Mouse (Mus musculus) kidney, adult 8-10 months (tissue): ENCODE measurements around the gene Mmp24.
"Not testable (repeated sequence)": the region's sequence is repeated elsewhere in the genome, so short reads cannot be mapped to it uniquely, and the experiment has no call there.

Experiments used
- DNase-seq, 2 experiments: peaks; one replicate each; pipeline ENCODE4 v3.0.0; 2022

Mmp24 gene

DNA sequence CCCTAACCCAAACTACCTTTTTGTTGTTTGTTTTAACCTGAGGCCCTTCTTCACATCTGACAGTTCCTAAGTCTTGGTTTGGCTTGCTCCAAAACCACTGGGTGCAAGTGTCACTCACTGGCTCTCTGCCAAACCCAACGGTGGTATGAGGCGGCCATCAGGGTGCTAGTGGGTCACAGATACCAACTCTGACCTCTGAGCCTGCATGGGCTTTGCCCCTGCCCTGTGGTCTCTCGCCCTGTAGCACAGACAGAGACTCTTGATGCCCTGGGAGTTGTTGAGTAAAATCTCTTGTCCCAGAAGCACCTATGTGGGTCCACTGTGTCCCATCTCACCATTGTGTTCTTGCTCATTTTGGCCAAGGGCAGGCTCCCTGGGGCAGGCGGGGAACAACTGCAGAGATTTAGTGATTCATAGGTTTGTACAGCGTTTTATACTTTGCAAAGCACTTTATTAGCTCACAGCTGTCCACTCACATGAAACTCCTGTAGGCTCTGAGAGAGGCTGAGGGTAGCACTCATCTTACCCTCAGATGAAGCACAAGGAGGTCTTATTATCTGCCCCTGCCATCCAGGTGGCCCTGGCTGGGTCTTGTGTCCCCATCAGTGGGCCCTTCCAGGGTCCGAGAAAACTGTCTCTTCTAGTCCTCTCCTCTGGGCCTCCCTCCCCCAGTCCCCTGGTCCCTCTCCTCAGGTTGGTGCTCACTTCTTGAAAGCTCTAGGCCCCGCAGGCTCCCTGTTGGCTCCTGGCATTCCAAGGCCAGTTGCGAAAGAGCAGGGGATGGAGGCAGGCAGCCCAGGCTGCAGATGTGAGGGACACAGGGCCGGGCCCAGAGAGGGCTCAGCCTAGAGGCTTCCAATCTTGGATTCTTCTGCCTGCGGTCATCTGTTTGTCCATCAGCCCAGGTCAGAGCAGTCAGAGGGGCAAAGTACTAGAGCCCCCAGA is 42.4 kb downstream of the Mmp24 start:
- no peak for DNase-seq

DNA sequence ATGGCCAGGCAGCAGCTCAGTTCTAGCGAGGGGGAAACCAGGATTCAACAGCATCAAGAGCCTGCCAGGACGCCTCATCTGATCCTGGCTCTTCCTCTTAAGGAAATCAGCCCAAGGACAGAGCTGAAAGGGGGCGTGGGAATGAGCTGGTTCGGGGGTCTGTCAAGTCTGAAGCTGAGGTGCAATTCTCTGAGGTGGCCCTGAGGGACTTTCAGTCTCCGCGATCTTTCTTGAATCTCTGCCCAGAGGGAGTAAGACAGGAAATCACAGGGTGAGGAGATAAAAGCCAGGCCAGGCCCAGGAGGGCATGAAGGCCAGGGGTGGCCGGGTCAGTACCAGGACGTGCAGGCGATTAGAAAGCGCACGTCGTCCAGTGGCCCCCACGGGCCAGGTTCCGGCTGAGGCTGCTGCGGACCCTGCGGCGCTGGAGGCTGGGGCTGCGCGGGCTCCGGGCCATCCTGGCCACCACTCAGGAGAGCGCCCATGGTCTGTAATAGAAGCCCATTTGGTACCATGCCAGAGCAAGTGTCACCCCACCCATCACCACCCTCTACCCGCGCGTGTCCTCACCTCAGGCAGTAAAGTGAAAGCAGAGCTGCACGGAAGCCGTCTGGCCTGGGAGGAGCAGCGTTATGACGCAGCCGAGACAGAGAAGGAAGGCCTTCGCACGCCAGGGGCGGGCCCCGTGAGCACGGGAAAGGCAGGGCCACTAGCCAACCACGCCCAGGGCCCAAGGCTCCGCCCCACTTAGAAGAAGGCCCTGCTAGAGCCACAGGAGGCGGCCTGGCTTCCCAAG is 43.7 kb downstream of the Mmp24 start:
- peak; percentile 96 to 98 for DNase-seq

DNA sequence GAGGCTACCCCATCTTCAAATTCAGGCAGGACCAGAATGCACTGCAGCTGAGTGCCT is 44.1 kb downstream of the Mmp24 start, which contains the start of gene BC029722:
Gene BC029722 (minus strand): TSS at position 35 of the 57 bp plus-strand sequence.
- DNase-seq: no peak

DNA sequence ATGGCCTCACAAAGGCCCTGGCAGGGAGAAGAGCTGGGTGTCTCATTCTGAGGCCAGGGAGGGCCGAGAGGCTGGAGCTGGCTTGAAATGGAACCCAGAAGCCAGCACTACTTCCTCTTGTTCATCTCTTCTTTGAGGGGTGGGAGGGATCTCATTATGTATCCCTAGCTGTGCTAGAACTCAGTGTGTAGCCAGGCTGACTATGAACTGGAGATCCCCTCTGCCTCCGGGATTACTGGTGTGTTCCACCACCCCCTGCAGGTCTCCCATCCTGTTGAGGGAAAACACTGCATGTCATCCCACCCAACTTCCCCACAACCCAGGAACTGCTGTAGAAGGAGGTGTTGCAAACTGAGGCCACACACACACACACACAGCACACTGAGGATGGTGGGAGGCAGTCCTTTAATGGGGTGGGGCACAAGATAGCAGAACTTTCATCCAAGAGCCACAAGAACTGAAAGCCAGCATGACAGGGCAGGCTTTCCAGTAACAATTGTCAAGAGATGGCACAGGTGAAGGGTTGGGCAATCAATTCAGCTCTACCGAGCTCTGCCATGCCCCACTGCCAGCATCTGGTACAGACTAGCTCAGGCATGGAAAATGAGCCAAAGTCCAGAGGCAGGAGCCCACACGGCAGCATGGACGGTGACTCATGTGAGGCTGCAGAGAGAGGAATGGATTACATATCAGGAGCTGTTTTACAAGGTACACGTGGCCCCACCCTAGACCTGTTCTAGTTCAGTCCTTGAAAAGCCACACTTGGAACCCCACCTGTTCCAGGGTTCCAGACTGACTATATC is 44.5 kb downstream of the Mmp24 start:
- DNase-seq: peak; percentile 78 to 83

DNA sequence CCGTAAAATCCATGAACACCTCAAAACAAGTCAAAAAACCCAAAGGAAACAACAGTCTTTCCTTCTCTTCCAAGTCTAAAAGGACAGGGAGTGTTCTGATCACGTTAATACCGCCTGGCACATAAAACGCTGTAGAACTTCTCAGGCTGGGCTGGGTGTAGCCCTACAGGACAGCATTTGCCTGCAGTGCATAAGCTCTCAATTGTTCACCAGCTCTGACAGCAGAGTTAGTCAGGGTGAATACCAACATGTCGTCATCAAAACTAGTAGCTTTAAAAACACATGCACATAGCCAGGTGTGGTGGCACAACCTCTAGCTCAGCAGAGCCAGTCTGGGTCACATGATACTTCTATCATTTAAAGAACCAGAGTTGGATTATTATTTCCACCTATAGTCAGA is 45.6 kb downstream of the Mmp24 start:
- DNase-seq: no peak

DNA sequence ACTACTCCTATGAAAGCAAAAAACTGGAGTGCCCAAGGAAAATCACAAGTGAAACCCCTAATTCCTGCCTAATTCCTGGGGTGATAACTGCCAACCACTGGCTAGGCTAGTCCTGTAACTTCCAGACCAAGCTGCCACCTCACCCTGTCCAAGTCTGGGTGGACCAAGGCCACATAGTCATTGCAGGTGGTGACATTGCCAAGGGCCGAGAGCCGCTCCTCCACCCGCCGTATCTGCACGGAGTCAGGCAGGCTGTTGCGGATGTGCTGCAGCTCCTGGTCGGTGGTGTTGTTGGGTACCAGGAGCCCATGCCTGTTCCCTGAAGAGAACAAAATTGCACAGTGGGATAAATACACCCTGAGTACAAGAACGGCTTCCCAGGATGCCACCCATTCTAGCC is 48.6 kb downstream of the Mmp24 start:
- no peak for DNase-seq

DNA sequence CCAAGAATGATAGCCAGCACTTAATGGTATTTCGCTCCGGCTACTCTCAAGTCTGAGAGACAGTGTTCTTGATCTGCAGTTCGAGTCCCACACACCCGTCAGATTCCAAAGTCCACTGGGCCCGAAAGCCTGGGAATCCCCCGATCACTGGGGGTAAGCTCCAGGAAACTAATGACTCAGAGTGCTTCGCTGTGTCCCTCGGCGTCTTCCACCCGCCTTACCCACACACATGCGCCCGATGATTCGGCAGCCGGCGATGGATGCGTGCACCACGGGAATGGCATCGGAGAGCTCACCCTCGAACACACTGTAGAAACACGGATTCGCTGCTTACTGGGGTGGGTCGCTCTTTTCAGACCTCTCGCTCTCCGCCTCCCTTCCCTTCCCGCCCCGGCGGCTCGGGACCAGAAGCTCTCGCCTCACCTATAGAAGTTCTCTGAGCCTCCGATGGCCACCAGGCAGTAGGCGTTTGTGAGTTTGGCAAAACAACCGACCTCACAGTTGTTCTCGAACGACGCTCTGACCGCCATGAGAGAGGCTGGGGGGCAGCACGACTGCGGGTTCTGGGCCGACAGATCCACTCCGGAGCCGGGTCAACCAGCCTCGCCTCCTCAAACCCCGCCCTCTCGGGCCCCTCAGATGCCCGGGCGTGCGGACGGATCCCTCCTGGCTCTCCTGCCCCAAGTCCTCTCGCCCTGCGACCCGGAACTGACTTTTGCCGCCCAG is 50.9 kb downstream of the Mmp24 start:
- DNase-seq: peak in 1 of 2 experiments; percentile 39

DNA sequence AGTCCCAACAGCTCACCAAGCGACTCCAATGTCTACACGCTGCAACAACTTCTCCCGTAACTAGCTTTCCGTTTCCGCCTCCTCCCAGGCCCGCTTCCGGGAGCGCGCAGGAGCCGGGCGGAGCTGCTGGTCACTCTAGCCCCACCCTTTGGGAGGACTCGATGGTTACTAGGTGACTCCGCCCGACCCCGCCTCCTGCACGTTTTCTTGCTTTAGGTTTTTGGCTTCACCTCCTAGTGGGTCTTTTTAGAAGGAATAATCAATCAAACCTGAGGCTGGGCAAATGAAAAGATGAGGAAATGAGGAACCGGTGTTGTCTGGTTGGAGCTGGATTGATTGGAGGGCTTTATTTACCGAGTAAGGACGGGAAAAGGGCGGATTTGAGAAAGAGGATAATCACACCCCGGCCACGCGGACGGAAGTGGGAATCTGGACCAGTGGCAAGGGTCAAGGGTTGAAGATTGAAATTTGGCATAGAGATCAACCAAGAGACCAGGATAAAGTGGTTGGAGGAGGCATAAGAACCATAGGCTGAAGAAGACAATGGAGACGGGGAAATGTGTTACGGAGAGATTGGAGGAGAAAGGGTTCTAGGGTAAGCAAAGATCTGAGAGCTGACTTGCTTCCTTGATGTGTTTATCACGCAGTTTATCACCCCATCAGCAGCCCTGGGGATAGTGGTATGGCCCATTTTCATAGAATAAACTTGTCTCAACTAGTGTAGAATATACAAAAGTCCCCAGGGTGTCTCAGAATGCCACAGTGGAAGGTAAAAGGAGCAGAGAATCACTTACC is 51.7 kb downstream of the Mmp24 start, which contains the start of gene Eif6:
Gene Eif6 (minus strand): TSS at position 296 of the 795 bp plus-strand sequence.
- DNase-seq: peak; percentile 89

DNA sequence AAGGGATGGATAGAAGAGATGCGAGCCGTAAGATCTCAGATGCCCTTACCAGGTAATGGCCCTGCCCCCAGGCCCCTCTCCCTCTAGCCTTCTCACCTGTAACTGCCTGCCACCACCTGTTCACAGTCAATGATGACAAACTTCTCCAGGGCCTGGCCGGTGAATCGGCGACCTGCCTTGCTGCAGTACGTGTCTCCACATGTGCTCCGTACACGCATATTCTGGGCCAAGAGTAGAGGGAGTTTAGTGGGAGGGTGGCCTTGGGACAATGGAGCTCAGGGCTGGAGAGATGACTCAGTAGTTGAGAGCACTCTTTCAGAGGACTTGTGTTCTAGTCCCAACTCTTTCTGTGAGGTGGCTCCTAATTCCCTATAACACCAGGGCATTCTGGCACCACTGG is 55.7 kb downstream of the Mmp24 start:
- no peak for DNase-seq

DNA sequence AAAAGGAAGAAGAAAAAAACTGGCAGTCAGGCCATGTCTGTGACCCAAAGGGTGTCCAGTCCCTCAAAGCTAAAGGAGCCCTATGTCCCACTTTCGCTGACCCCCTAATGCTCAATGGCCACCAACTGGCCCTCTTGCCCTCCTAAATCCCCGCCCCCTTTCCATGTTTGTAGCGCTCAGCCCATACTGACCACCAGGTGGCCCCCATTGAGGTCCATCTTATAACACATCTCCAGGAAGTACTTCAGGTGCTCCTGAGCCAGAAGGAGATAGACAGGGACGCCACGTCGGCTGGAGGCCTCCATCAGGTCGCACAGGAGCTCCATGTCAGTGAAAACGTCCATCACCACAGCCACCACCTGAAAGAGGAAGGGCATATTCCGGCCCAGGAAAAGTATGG is 56.2 kb downstream of the Mmp24 start:
- DNase-seq: no peak

DNA sequence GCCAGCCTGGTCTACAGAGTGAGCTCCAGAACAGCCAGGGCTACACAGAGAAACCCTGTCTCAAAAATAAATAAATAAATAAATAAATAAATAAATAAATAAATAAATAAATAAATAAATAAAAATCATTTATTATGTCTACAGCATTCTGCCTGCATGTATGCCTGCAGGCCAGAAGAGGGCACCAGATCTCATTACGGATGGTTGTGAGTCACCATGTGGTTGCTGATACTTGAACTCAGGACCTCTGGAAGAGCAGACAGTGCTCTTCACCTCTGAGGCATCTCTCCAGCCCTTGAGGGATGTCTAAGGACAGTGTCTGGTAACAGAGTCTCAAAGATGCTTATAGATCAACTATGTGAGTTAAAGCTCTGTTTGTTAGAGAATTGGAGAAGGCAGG is 56.9 kb downstream of the Mmp24 start:
- not testable (repeated sequence) for DNase-seq

DNA sequence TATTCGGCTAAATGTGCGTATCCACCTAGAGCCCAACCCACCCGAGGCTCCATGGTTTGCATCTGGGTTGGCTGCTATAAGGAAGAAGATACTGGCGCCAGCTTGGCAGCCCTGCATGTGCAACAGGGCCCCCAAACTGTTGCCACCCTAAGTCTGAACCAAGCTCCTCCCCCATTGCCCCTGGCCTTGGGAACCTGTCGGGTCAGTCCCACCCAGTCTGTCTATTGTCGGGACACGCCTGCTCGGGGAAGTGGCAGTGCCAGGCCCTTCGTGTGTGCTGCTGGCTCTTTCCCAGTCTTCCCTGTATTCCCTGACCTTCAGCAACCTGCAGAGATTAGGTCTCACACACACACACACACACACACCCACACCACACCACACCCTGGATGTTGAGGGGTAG is 59.6 kb downstream of the Mmp24 start, which contains the start of gene Fam83c:
Gene Fam83c (minus strand): TSS at position 123 of the 400 bp plus-strand sequence.
- DNase-seq: no peak

DNA sequence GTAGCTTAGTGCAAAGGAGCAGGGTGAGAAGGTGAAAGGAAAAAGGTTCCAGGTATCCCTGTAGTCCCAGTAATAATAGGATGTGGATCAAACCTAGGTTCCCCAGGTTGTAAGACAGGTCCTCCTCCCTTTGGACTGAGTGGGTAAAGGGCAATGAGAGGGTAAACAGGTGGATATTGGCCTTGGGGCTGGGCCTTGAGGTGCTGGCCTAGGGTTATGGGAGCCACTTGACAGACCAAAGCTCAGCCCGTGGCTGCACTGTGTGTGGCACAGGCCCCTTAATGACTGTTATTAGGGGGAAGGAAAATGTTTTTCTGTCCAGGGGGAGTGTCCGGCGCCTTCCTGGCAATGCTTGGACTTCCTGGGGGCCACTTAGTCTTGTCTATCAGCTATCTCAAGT is 62.8 kb downstream of the Mmp24 start:
- no peak for DNase-seq

DNA sequence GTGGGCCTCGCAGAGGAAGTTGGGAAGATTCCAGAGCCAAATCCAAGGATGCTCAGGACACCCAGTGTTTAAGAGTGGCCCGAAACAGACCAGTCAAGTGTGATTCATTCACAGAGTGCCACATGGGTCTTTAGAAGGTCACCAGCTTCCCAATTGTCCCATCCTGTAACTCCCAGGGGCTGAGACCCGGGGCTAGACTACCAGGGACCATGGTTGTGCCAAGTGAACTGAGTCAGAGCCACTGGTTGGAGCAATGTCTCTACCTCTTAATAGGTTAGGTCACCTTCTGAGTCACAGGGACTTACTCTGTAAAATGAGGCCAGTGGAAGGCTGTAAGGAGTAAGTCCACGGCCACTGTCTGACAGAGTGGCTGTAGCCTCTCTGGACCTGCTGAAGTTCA is 63.8 kb downstream of the Mmp24 start:
- DNase-seq: no peak

DNA sequence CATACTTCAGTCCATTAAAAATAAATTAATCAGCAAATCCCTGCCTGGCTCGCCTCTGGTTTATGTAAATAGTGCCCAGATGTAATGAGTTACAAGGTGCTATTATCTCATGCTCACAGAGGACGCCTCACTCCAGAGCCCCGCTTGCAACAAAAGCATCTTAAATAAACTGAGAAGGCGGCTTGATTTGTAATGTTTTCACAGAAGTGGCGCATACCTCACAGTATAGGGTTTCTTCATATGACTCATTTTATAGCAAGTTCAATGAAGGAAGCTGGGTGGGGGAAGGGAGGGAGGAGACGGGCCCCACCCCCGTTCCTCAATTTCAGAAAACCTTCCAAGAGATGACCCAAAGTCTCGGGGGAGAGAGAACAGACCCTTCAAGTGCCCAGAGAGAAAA is 71.8 kb downstream of the Mmp24 start:
- DNase-seq: no peak

DNA sequence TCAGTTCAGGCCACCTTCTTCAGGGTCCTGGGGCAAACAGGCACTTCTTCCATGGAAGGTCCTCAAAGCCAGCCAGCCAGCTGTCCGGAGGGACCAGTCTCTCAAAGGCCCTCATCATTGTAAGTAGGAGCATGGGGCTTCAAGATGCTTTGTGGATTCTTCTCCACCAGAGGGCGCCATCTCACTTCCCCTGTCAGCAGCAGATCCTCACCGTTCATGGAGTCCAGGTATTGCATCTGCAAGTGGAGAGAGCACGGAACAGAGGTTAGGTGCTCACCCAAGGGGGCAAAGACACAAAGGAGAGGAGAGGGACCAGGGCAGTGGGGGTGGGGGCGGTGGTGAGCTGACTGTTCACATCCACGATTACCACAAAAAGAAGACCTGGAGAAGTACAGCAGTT is 73.1 kb downstream of the Mmp24 start:
- DNase-seq: peak; percentile 65 to 86

DNA sequence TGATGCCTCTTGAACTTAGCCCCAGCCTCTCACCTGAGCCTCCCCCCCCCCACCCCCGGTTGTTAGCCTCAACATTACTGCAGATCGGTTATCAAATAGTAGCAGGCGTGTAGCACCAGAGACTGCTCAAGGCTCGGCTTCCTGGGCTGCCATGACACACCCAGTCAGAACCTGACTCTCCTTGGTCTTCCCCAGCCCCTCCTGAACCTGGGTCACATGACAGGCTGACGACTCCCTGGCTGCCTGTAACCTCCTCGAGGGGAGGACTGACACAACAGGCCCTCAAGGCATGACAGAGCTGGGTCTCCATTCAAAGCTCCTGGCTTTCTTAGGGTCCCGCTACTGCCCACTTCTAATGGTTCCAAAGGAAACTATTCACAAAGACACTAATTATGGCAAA is 74.3 kb downstream of the Mmp24 start:
- no peak for DNase-seq

DNA sequence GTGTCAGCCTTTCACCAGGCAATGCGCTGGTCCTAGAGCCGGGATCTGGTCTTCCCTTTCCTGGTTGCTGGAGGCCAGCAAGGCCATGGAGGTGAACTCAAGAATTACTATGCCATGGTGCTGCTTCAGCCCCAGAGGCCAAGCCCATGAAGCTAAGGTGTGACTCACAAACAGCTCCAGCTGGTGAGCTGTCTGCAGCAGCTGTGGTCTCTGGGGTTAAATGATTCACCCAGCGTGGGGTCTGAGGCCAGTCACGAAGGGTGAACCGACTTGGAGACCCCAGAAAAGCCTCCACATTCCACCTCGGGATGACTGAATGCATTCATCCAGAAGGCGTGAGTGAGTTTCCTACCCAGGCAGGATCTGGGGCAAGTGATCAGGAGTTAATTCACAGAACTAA is 75.0 kb downstream of the Mmp24 start:
- no peak for DNase-seq

DNA sequence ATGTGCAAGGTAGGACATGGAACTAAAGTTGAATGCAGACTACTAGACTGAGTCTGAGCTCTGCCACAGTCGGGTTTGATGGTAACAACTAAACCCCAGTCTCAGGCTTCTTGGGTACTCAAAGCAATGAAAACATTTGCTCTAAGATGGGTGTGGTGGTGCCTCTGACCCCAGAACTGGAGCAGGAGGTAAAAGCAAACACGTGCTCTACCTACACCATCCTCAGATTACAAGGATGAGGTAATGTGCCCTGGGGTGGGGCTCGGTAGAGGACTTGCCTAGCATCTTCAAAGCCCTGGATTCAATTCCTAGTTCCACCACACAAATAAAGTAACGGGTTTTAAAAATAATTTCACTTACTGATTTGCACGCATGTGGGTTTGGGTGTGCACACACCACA is 77.4 kb downstream of the Mmp24 start:
- no peak for DNase-seq

DNA sequence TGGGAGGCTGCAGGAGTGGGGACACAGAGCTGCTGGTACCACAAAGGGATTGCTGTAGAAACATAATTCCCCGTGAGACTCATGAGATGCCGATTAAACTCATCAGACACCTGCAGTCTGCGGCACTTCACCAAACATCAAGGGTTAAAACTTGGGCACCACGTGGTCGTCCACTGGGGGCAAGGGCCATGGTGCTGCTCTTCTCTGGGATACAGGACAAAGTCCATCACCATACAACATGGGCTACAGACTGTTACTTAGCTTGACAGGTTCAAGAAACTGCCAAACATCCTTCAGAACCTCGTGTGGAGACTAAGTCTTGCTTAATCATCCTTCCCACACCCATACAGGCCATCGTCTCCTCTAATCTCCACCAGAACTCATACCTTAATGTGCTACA is 85.0 kb downstream of the Mmp24 start:
- peak; percentile 45 to 56 for DNase-seq

DNA sequence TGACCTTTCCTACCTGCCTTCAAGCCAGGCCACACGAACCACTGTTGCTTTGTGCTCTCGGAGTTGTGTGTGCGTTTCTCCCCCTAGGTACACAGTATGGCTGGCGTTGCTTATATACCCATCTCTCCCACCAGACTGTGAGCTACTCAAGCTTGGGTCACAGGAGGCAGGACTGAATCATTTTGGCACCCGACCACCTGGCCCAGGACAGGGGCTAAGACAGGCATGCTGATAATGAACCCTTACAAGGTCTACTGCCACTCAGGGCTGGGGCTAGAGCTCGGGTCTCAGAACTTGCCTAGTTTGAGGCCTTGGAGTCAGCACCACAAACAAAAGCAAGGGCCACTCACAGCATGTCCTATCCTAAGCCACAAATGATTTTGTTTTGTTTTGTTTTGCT is 86.4 kb downstream of the Mmp24 start:
- no peak for DNase-seq
